Mouse (Mus musculus) lung, postnatal 0 days (tissue): ENCODE results near the gene Moap1.

Experiments used
- CTCF ChIP-seq: IDR thresholded peaks from 2 replicates; pipeline ENCODE4 v1.5.1; 2016; ENCODE audit warnings: antibody characterized with exemption, mild to moderate bottlenecking
- EP300 ChIP-seq: IDR thresholded peaks from 2 replicates; pipeline ENCODE4 v1.6.1; 2016; ENCODE audit warnings: antibody characterized with exemption, mild to moderate bottlenecking, control low read depth

DNA sequence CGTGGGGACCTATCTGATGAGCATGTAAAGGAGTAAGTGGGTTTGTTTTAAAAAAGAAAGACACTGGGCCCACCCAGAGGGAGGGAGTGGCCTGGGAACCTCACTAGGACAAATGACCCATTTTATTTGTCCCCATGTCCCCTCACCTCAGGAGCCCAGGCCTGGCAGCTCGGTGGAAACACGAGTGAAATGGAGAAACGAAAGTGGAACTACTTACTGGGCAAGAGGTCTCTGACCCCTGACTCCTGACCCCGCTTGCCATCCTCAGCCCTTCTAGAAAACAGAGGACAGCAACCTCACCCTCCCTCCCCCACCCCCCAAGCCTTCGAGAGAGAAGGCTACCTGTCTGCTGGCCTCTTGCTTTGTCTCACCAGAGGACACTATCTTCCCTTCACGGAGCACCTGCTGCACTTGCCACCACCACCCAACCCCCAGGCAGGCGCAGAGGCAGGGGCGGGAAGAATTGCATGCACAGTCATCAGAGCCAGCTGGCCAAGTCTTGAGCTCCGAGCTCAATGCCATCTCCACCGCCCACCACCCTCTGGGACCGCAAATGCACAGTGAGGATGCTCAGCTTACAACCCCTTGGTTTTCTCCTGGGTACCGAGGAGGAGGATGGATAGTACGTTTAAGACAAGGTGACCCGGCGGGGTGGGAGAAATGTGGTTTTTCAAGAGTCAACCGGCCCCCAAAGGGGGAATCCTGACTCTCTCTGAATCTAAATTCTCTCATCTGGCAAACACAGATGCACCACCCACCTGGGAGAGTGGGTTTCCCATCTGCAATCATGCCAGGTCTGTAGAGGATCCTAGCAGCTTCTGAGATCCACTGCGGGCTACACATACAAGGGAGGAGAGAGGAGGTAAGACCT is 47.9 kb downstream of the Moap1 start:
- TF ChIP-seq CTCF (no peak), EP300 (no peak)
